Mouse (Mus musculus): ENCODE results near the gene Frmd4a. TPM values are rescaled to one million over a fixed set of nuclear protein-coding genes. Genes with fewer than 3 reads are reported as not detected.

Frmd4a gene
- total and polyA plus RNA-seq, 3 experiments = 10.4 to 21.0 (median 20.0) TPM

GRCm38 (mm10) chr2:4301692-4302091 lies 284.2 kb downstream of the Frmd4a start:
- Histone ChIP-seq H3K4me1 (ENCODE audit: control insufficient read depth, insufficient read depth, low read length) (no peaks in the 10 kb centered on the region; the same call in none of the 2 replicates), H3K4me3 (peak overlapping the region; percentile 42), H3K36me3 (ENCODE audit: control insufficient read depth, insufficient read depth, low read length) (peaks cover 2% of the 10 kb centered on the region), H3K27ac (peak overlapping the region; percentile 67), H3K79me2 (replicated peaks; ENCODE audit: control insufficient read depth, insufficient read depth, low read length) (no peaks in the 10 kb centered on the region), H3K27me3 (ENCODE audit: control insufficient read depth, insufficient read depth, low read length) (no peaks in the 10 kb centered on the region), H3K9ac (ENCODE audit: low read depth, low read length) (no peak overlapping the region)
- TF ChIP-seq EP300 (IDR thresholded peaks at IDR 0.05; ENCODE audit: insufficient read depth, low read depth, low read length) (no peak), POLR2A (IDR thresholded peaks at IDR 0.05; ENCODE audit: insufficient read depth, low read depth, low read length) (no peak), CTCF (IDR thresholded peaks at IDR 0.05) (no peak)
- no peak for DNase-seq
- intact Hi-C loops (cut with DNase I) = no loop called here
- WGBS = 36% methylated on average over 7 of the region's 7 CpGs

- Histone ChIP-seq H3K9ac (ENCODE audit: low read depth, low read length) (no peak overlapping the region), H3K36me3 (ENCODE audit: control insufficient read depth, insufficient read depth, low read length) (peaks cover 5% of the 10 kb centered on the region), H3K27ac (no peak overlapping the region; the same call in 1 of the 2 replicates), H3K27me3 (ENCODE audit: control insufficient read depth, insufficient read depth, low read length) (no peaks in the 10 kb centered on the region), H3K79me2 (replicated peaks; ENCODE audit: control insufficient read depth, insufficient read depth, low read length) (no peaks in the 10 kb centered on the region), H3K4me3 (no peak overlapping the region), H3K4me1 (ENCODE audit: control insufficient read depth, insufficient read depth, low read length) (no peaks in the 10 kb centered on the region; the same call in none of the 2 replicates)
- WGBS = 90% methylated on average over 3 of the region's 3 CpGs
- no peak for DNase-seq
- TF ChIP-seq POLR2A (IDR thresholded peaks at IDR 0.05; ENCODE audit: insufficient read depth, low read depth, low read length) = no peak
- no peak for TF ChIP-seq EP300 (IDR thresholded peaks at IDR 0.05; ENCODE audit: insufficient read depth, low read depth, low read length)
- TF ChIP-seq CTCF (IDR thresholded peaks at IDR 0.05) = no peak
- intact Hi-C loops (cut with DNase I) = no loop called here
Measured at GRCm38 (mm10) chr2:4302119-4302518, 284.6 kb downstream of the Frmd4a start.

GRCm38 (mm10) chr2:4307076-4307475 lies 289.6 kb downstream of the Frmd4a start:
- Histone ChIP-seq H3K9ac (ENCODE audit: low read depth, low read length) (no peak overlapping the region), H3K4me1 (ENCODE audit: control insufficient read depth, insufficient read depth, low read length) (peaks cover 2% of the 10 kb centered on the region), H3K27me3 (ENCODE audit: control insufficient read depth, insufficient read depth, low read length) (no peaks in the 10 kb centered on the region), H3K27ac (peak overlapping the region; percentile 2; the same call in 1 of the 2 replicates), H3K36me3 (ENCODE audit: control insufficient read depth, insufficient read depth, low read length) (peaks cover 9% of the 10 kb centered on the region), H3K4me3 (no peak overlapping the region), H3K79me2 (replicated peaks; ENCODE audit: control insufficient read depth, insufficient read depth, low read length) (no peaks in the 10 kb centered on the region)
- TF ChIP-seq POLR2A (IDR thresholded peaks at IDR 0.05; ENCODE audit: insufficient read depth, low read depth, low read length) = no peak
- no peak for TF ChIP-seq EP300 (IDR thresholded peaks at IDR 0.05; ENCODE audit: insufficient read depth, low read depth, low read length)
- no peak for TF ChIP-seq CTCF (IDR thresholded peaks at IDR 0.05)
- WGBS = 49% methylated on average over 6 of the region's 6 CpGs
- no peak for DNase-seq
- intact Hi-C loops (cut with DNase I) = no loop called here

- H3K27ac ChIP-seq = no peak overlapping the region
- 86% methylated on average over 5 of the region's 5 CpGs for WGBS
- H3K9ac ChIP-seq (ENCODE audit: low read depth, low read length) = no peak overlapping the region
- no peak for DNase-seq
- H3K27me3 ChIP-seq (ENCODE audit: control insufficient read depth, insufficient read depth, low read length) = no peaks in the 10 kb centered on the region
- no peaks in the 10 kb centered on the region for H3K36me3 ChIP-seq (ENCODE audit: control insufficient read depth, insufficient read depth, low read length)
- H3K79me2 ChIP-seq (replicated peaks; ENCODE audit: control insufficient read depth, insufficient read depth, low read length) = no peaks in the 10 kb centered on the region
- intact Hi-C loops (cut with DNase I) = no loop called here
- TF ChIP-seq CTCF (IDR thresholded peaks at IDR 0.05) = no peak
- H3K4me1 ChIP-seq (ENCODE audit: control insufficient read depth, insufficient read depth, low read length) = peaks cover 1% of the 10 kb centered on the region
- no peak overlapping the region for H3K4me3 ChIP-seq
Measured at GRCm38 (mm10) chr2:4314545-4314944, 297.0 kb downstream of the Frmd4a start.

- no peak overlapping the region for H3K4me3 ChIP-seq
- H3K79me2 ChIP-seq (replicated peaks; ENCODE audit: control insufficient read depth, insufficient read depth, low read length) = no peaks in the 10 kb centered on the region
- no peaks in the 10 kb centered on the region for H3K27me3 ChIP-seq (ENCODE audit: control insufficient read depth, insufficient read depth, low read length)
- peaks cover 1% of the 10 kb centered on the region for H3K4me1 ChIP-seq (ENCODE audit: control insufficient read depth, insufficient read depth, low read length)
- DNase-seq = no peak
- TF ChIP-seq CTCF (IDR thresholded peaks at IDR 0.05) (peak; percentile 76), POLR2A (IDR thresholded peaks at IDR 0.05; ENCODE audit: insufficient read depth, low read depth, low read length) (no peak)
- no peak overlapping the region for H3K9ac ChIP-seq (ENCODE audit: low read depth, low read length)
- 71% methylated on average over 2 of the region's 2 CpGs for WGBS
- no peaks in the 10 kb centered on the region for H3K36me3 ChIP-seq (ENCODE audit: control insufficient read depth, insufficient read depth, low read length)
- intact Hi-C loops (cut with DNase I) = loop anchor here (1.0 to 5.0 kb wide), 2 partner anchors 94 to 176 kb away; no protein-coding TSS in a partner anchor
- H3K27ac ChIP-seq = no peak overlapping the region
Measured at GRCm38 (mm10) chr2:4316589-4316988, 299.1 kb downstream of the Frmd4a start.

- Histone ChIP-seq H3K36me3 (ENCODE audit: control insufficient read depth, insufficient read depth, low read length) (no peaks in the 10 kb centered on the region), H3K27me3 (ENCODE audit: control insufficient read depth, insufficient read depth, low read length) (no peaks in the 10 kb centered on the region), H3K79me2 (replicated peaks; ENCODE audit: control insufficient read depth, insufficient read depth, low read length) (no peaks in the 10 kb centered on the region), H3K9ac (ENCODE audit: low read depth, low read length) (no peak overlapping the region), H3K27ac (no peak overlapping the region), H3K4me1 (ENCODE audit: control insufficient read depth, insufficient read depth, low read length) (peaks cover 1% of the 10 kb centered on the region), H3K4me3 (no peak overlapping the region)
- peak in 1 of 2 experiments; percentile 16 for DNase-seq
- WGBS = 38% methylated on average over 4 of the region's 4 CpGs
- no peak for TF ChIP-seq POLR2A (IDR thresholded peaks at IDR 0.05; ENCODE audit: insufficient read depth, low read depth, low read length)
- no peak for TF ChIP-seq CTCF (IDR thresholded peaks at IDR 0.05)
- no peak for TF ChIP-seq EP300 (IDR thresholded peaks at IDR 0.05; ENCODE audit: insufficient read depth, low read depth, low read length)
- intact Hi-C loops (cut with DNase I) = loop anchor here (5.0 kb wide), 1 partner anchor 96 kb away; no protein-coding TSS in a partner anchor
Measured at GRCm38 (mm10) chr2:4318134-4318533, 300.6 kb downstream of the Frmd4a start.
